Mouse (Mus musculus) thymus, postnatal 25 days (tissue): ENCODE measurements at regions not wholly inside any gene's neighbourhood (a gene's known extent, or its start where the extent isn't known, plus 50 kb on each side); places are given as distances from the start of the nearest gene placed in this dataset.

Experiments
- DNase-seq: peaks from one replicate; pipeline ENCODE4 v3.0.0; 2022

DNA sequence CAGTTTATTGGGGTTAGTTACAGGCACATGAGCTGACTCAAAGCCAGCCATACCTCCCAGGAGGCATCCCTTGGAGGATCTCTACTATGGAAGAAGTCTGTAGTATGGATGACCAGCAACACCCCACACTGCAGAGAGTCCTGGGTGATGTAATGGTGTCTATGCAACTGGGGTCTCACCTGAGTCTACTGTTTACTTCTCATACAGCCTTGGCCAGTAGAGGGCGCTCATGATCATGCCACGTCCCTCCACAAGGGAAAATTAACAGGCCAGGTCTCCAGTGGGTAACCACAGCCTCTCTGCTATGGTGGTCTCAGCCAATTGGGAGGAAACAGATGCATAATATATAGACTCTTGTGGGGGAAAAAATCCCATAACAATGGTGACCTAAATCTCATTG, 111.7 kb downstream of the Cdh26 start:
- peak; percentile 80 for DNase-seq

DNA sequence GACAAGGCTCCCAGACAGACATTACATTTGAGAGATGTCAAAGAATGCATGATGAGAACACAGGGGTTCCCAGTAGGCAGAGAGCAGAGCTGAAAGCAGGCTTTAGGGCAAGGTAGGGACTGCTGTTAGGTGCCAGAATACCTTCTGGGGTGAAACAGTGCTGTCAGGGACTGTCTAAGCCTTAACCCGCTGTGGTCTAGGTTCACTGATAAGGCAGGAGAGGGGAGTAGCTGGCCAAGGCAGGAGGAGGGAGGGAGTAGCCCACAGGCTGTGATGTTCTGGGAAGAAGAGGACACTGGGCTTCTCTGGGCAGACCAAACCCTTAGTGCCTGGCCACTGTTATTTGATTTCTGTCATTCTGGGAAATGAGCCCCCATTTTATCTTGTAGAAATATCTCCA, 114.1 kb downstream of the Cdh26 start:
- DNase-seq, result no peak

DNA sequence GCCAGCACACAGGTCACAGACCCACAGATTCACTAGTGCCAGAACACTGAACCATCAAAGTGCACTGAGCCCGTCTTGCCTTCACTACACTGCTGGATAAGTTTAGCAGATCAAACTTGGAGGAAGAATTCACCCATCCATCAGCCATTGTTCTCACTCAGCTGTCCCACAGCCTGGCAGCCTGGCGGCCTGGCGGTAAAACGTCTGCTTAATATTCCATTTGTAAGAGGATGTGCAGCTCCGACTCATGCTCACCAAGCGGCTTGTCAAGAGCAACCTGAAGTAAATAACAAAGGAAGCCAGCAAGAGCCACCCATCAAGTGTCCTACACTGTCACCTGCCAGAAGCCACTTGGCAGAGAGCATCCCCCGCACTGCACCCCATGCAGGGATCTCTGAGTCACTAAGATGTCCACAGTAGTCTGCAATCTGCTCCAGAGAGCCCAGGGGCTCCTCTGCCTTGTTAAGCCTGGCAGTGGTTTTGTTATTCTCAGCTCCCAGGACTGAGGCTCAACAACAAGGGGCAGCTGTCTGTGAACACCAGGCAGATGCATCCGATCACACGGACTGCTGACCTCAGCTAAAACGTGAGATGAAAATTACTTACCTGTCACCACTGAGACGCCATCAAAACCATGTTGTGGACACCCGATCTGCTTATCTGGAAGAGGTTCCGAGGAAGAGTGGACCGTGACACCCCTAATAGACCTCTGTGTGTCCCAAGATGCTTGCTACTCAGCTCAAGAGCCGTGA, 115.4 kb downstream of the Cdh26 start:
- DNase-seq, result no peak

DNA sequence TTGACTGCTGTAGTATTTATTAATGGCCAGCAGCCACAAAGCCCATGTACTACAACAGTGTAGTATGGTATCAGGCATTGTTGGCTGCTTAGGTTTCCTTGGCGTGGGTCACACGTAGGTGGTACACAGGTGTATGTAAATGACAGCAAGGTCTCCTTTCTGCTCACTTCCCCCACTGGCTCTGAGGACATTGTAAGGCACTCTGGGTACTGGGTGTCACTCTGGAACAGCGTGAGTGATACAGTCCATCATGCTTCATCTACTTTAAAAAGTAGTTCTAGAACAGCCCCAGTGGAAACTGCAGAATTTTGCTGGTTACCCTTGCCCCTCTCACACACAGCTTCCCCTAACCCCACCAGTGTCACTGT, 116.0 kb downstream of the Cdh26 start:
- DNase-seq, result no peak

DNA sequence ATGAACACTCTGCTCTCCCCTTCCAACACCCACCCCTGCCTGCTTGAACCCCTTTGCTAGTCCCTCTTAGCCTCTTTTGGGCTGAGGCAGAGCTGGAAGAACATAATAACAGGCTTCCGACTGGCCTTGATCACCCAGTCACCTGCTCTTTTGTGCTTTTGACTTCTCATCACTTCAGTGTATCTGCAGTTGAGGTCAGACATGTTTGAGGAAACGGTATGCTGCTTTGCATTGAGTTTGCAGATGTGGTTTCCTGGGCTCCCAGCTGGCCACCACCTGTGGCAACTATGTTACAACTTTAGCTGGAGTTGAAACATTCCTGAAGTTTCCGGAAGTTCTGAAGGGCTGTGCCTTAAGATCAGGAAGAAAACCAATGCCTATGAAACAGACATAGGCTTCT, 116.6 kb downstream of the Cdh26 start:
- peak; percentile 62 for DNase-seq

DNA sequence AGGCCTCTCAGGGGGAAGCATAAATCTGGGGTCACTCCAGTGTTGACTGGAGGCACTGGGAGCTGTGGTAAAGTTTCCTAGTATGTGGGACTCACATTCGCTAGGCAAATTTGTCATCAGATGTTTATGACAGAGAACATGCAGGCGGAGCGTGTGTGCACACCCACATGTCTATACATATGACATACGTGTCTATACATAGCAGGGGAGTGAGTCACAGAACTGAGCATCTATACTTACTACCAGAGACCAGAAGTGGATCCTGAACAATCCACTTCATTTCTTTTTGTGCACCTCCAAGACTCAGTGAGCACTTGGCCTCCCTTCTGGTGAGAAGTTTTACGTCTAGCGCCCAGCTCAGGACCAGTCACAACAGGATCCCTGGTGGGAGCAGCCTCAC, 118.6 kb downstream of the Cdh26 start:
- DNase-seq, result no peak

DNA sequence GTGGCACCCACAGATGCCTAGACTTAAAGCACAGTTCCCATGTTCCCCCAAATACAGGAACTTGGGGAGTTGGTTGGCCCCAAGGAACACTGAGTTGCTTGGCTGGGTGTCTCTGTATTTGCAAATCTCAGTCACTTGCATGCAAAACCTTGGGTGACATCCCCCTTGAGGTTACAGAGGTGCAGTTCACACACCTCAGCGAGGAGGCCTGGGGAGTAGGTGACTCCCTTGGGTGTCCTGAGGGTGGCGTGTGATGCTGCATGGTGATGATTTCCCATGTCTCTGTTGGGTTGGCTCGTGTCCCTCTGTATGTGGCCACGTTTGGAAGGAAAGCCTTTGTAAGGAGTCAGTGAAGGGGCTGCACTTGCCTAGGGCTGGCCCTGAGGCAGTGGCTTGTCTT, 123.4 kb downstream of the Cdh26 start:
- no peak for DNase-seq

DNA sequence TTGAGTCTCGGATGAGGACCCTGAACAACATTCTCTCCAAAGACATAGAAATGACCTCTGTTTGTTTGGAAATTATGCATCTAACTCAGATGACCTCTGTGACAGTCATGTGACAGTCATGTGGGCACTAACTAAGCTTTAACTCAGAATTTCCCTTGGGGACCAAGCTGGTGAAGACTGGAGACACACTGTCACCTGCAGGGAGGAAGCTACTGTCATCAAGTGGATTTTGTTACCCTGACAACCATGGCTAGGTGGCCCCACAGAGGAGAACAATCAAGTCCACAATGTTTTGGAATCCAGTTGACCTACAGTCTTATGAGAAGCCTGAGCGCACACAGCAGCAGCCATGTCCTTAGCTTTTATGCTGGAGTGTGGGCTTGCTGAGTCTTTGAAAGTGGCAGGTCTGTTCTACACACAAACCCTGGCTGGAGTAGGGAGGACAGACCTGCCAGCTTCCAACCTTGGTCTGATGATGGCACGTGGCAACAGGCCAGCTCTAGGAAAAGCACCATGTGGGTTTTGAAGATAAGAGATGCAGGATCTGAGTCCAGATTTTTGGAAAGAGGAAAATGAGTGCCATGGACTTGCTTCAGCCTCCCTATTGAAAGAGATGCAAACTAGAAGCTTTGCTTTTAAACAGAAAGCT, 125.5 kb downstream of the Cdh26 start:
- no peak for DNase-seq

DNA sequence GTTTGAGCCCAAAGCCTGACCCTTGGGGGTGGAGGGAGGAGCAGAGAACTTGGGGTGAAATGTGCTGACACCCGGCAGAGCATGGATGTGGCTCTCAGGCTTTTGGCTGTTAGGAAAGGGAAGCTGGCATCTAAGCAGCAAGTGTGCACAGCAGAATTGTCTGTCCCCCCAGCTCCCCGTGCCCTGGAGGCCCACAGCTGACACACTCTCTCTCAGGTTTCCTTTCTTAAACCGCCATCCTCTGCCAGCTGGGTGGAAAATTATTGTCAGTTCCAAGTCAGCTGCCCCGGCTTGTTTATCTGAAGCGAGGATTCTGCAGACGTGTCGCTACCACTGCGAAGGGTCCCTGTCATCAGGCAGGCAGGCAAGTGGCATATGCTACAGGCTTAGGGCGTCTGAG, 127.6 kb downstream of the Cdh26 start:
- DNase-seq, result peak; percentile 72

DNA sequence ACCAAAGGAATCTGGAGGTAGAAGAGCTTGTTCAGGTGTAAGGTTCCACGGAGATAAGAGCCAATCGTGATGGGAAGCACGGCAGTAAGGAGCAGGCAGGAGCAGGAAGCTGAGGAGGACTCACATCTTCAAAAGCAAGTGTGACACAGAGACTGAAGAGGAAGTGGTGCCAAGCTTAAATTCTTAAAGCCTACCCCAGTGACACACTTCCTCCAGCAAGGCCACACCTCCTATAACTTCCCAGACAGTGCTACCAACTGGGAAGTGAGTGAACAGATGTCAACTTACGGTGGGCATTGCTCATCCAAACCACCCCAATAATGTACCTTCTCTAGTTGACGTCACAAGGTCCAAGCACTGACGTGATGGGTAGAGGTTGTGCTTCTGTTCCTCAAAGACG, 133.0 kb downstream of the Cdh26 start:
- no peak for DNase-seq

DNA sequence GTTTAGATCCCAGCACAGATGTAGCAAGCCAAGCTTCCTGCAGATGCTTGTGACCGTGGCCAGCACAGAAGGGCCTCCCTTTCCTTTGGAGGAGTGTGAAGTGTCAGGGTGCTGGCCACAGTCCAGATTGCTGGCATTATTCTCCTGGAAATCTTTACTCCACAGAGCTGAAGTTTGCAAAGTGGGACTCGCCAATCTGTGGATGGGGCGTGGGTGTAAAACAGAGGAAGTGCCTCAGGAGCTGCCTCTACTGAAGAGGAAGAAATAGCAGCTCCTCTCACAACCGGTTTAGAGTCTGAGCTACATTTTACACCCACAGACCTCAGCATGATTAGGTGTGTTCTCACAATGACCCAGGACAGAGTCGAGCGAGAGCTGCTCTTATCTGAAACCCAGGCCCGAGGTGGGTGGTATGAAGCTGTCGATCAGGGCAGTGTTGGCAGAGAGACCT, 135.1 kb downstream of the Cdh26 start:
- DNase-seq, result peak; percentile 43

DNA sequence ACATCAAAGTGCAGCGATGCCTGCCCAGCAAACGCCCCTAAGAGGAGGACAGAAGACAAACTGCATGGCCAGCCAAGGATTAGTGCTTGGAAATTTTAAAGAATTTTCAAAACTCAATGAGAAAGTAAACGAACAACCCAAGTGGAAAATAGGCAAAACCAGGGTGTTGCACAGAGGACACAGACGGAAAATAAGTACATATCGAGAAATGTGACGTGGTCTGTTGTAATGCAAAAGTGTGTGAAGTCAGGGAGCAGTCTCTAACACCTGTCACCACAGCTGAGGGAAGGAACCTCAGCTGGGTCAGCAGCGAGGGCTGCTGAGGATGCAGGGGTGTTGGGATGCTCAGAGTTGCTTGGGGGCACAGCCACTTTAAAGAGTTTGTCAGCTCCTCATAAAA, 137.2 kb downstream of the Cdh26 start:
- no peak for DNase-seq

DNA sequence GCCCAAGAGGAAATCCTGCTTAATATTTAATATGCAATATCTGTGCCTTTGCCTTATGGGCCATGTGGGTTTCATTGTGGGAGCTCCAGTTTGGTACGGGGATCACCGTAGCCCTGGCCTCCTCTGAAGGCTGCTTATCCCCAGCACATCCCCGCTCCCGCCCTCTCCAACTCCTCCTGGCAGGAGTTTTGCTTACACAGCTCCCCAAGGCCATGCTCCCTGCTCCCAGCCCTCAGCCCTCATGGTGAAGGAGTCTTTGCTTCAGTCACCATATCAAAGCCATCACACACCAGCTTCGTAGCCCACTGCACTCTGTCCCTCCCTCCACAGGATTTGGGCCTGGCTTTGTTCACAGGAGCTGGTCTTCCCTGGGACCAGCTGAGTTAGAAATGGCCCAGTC, 142.0 kb downstream of the Cdh26 start:
- DNase-seq, result no peak

DNA sequence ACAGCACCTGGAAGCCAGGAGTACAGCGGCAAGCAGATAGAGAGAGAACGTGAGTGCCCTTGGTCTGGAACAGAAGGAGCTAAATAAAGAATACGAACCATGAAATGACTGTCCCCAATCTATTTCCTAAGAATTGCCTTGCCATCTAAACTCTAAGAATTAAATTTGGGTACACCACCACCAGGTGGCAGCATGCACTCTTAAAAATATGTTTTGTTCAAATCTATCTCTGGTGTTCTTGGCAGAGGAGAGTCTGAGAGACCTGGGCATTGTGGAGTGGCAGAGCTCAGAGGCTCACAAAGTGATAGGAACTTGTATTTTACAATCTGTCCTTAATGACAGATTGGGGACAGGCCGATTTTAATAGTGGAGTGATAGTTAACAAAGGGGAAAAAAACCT, 144.5 kb downstream of the Cdh26 start:
- DNase-seq, result peak; percentile 79

DNA sequence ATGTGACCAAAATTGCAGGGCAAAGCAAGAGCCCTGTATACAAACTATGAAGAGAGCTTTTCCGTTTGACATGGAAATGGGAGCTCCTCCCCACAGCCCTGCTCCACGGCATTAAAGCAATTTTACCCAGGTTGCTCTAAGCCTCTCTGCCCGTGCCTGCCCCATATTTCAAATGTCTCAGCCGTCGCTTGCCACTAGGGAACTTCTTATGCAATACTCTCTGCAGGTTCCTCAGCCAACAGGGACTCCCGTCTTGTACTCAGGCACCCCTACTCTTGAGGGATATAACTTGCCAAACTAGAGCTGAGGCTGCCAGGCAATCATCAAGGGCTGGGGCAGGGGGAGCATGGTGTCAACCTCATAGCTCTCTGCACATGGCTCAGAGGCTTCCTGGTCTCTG, 145.1 kb downstream of the Cdh26 start:
- no peak for DNase-seq

DNA sequence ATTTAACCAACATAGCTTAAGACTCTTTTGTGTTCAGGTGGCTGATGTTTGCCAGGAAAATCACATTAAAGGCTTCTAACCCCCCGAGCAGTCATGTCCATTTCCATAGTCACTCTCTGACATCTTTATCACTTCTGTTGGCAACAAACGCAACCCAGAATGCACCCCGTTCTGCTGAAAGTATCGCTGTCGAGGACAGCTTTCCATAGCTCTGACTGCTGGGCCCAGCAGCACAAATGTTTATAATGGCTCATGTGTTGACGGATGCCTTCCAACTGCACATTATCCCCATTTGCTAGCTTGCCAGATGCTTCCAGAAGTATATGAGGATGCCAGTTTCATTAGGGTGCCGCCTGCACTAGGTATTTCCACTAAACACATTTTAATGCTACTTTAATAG, 145.7 kb downstream of the Cdh26 start:
- DNase-seq, result no peak

DNA sequence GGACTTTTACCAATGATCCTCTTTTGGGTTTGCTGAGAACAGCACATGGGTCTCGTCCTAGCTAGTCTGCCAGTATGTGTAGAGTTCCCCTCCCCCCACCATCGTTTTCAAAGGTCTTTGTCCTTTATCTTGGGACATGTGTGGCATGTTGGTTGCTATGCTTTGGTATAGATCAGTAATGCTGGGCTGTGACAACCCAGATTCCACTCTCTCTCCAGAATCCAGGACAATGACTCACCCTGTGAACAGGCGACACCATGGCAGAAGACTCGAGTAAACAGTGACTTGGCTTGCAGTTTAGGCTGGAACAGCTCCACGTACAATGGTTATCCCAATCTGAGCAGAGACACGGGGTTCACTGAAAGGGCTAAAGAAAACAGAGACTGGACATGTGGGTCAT, 149.2 kb downstream of the Cdh26 start:
- DNase-seq, result no peak

DNA sequence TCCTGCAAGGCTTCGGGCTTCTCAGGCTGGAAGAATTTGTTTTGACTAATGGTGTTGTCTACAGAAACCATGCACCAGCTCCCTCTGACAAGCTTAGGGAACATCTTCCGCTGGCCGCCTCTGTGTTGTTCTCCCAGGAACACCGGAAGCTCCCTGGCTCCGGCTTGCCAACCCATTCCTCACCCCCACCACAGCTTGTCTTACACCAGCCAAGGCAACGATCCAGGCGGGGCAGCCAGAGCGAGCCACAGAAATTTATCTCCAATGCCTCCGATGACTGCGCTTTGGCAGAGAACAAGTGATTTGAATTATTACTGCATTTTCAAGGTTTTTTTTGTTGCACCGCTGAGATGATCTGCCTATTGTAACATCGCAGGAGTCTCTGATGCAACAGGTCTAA, 151.0 kb downstream of the Cdh26 start:
- DNase-seq, result no peak

DNA sequence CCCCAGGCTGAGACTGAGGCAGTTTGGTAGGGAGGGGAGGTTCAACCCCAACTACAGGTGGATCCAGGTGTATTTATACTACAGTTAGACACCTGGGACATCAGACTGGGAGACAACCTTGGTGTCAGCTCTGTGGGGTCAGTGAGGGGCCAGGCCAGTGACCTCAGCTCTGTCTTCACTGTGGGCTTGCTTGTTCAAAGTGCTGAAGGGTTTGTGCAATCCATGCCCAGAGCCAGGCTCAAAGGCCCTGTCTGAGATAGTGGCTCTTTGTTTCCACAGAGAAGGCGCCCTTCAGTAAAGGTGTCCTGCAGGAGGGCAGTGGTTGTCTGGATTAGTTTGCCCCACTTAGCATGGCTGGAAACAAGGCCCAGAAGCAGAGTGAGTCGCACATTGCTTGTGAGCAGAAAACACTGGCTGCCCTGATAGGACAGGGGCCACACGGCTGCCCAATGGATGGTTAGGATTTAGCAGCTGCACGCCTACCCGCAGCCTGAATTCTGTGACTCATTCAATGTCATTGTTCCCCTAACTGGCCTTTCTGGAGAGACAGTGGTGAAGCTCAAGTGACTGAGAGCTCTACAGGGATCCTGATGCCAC, 154.7 kb downstream of the Cdh26 start:
- DNase-seq, result no peak

DNA sequence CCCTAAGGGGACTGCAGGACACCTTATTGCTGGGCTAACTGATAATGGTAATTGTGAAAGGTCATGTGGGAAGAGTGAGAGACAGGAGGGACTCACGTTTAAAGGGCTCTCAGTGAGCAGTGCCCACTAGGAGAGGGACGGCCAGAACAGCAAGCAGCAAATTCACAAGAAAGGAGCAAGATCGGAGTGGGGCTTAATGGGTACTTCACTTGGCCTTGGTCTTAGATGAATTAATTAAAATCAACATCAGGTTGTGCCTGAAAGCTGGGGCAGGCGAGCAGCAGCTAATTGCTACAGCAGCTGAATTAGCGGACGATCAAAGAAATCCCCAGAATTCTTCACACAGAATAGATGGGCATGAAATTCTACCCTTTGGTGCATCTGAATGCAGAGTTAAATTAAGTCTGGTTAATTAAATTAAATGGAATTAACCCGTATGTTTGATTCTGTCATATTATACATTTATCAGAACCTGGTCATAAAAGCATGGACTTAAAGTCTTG, 156.9 kb downstream of the Cdh26 start:
- DNase-seq, result no peak

DNA sequence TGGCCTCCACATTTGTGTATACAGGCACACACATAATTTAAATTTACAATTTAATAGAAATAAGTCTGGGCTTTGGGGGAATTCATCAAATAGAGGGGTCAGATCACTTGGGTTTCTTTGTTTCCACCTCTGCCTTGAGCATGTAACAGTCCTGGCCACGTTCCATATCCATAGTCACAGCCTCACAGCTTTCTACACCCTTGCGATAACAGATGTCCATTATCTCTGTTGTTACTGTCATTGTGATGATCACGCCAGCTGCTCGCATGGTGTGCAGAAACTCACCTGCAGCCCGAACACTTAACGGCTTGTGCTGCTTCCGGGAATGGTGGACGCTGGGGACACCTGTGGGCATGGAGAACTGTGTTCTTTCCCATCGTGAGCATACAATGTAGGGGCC, 163.4 kb downstream of the Cdh26 start:
- DNase-seq, result no peak

DNA sequence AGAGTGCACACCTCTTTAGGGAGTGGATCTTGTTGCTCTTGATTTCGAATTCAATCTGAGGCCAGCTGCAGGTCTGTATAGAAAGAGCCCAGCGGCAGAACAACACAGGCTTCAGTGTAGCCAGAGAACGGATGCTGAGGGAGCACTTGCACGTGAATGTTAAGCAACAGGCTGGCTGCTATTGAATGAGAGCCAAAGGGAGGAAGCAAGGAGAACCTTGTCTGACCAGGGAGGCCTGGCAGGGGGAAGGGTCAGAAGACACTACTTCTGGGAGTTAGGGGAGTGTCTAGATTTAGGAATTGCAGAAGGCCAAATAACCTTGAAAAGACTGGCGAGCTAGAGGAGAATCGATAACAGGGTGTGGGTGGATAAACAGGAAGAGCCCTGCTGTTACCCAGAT, 163.8 kb downstream of the Cdh26 start:
- DNase-seq, result peak; percentile 14

DNA sequence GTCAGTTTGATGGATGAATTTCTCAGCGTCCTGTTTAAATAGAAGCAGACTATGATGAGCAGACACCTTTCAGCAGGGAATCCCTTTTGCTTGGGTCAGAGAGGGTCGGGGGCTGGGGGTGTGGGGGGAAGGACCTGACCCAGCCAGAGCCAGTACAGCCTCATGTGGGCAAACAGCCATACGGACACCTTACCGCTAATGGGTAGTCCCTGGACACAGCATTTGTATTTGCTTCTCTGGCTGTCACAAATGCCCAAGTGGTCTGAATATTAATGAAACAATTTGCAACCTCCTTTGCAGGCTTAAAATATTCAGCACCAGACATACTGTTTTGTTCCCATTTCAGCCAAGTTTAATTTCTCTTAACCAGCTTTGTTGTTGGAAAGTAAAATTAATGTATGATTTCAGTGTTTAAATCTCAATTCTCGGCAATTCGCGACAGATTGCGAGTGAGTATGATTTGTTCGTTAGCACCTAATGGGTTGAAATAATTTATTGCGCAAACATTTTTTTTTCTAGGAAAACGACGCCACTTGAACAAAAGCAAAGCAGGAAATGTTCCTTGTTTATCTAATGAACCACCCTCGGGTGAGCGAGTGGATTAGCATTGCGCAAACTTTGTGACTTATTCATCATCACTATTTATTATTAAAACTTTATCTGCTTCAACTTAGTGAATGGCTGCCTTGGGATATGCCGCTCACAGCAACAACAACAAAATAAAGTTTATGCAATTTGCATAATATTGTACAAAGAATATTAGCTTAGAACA, 166.2 kb downstream of the Cdh26 start:
- no peak for DNase-seq

DNA sequence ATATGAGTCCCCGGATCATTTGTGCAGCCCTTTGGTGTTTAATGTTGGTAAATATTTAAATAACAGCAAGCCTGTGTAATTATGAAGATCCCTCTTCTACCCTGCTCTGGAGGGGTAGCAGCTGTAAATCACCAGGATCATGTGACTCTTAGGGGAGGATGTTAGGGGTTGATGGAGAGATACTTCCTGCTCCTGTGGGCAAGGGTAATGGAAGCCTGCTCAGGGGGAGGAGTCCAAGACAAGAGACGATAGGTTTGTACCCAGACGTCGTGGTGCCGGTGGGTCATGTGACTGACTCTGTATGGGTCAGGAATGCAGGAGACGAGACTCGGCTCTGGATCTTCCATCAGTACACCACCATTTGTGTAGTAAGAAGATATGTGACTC, 166.7 kb downstream of the Cdh26 start:
- DNase-seq, result no peak
